Mouse (Mus musculus) forebrain, embryonic 14.5 days (tissue): Measurements from ENCODE around the gene Grn. TPM values are rescaled to one million over a fixed set of nuclear protein-coding genes. Genes with fewer than 3 reads are reported as not detected.

ENCODE experiments used
- ATAC-seq: fragments of 200-750 bp; cut with Nextera tagmentation; 2 replicates; pipeline ENCODE4 v1.8.0; 2017; ENCODE audit warnings: mild to moderate bottlenecking, moderate library complexity
- DNase-seq: peaks from one replicate; pipeline ENCODE4 v3.0.0-alpha.2; 2015; ENCODE audit warnings: low spot score
- H3K27ac ChIP-seq: fragments of 300-500 bp; sonication (generic); 2 replicates; pipeline ENCODE4 v1.5.1; 2014; ENCODE audit warnings: low read depth, mild to moderate bottlenecking, control low read depth, low read length, moderate library complexity
- H3K27me3 ChIP-seq: fragments of 300-500 bp; sonication (generic); replicated peaks from 2 replicates; pipeline ENCODE4 v1.6.1; 2014; ENCODE audit warnings: low read length, control low read depth, mixed read lengths; ENCODE audit not compliant: control insufficient read depth, insufficient read depth
- H3K36me3 ChIP-seq: fragments of 300-500 bp; sonication (generic); 2 replicates; pipeline ENCODE4 v1.6.1; 2014; ENCODE audit warnings: low read length, control low read depth; ENCODE audit not compliant: control insufficient read depth, insufficient read depth
- H3K4me1 ChIP-seq: fragments of 300-500 bp; sonication (generic); 2 replicates; pipeline ENCODE4 v1.6.1; 2014; ENCODE audit warnings: antibody characterized with exemption, low read length, control low read depth; ENCODE audit not compliant: control insufficient read depth, insufficient read depth
- H3K4me2 ChIP-seq: fragments of 300-500 bp; sonication (generic); 2 replicates; pipeline ENCODE4 v1.6.1; 2014; ENCODE audit warnings: mild to moderate bottlenecking, control low read depth, low read length
- H3K4me3 ChIP-seq: fragments of 300-500 bp; sonication (generic); 2 replicates; pipeline ENCODE4 v1.5.1; 2014; ENCODE audit warnings: low read depth, low read length, control low read depth
- H3K9ac ChIP-seq: fragments of 300-500 bp; sonication (generic); 2 replicates; pipeline ENCODE4 v1.6.1; 2014; ENCODE audit warnings: mild to moderate bottlenecking, low read length, control low read depth, moderate library complexity
- H3K9me3 ChIP-seq: fragments of 300-500 bp; sonication (generic); replicated peaks from 2 replicates; pipeline ENCODE4 v1.6.1; 2016; ENCODE audit warnings: low read length, control low read depth, mixed read lengths; ENCODE audit not compliant: control insufficient read depth
- WGBS: fragments of 180-500 bp; shearing (Covaris S2); extraction: QIAGEN DNeasy Blood & Tissue Kit; methylation state at CpG from one replicate; pipeline ENCODE4 v1.1.7; 2014; 5-methylcytosine and 5-hydroxymethylcytosine counted together
- polyA plus RNA-seq: library from polyadenylated mRNA; unstranded; fragments of >200 nt; fragmentation: Nextera tagmentation; extraction: Ambion mirVana; gene quantifications from 2 replicates; pipeline ENCODE4 v1.2.1, GENCODE M21; 2014

Gene Grn
- polyA plus RNA-seq, 1 experiment from 2014 or later = 28.6 TPM

GRCm38 (mm10) chr11:102440255-102440654 lies 10.1 kb downstream of the Grn start:
- 93% methylated on average over 8 of the region's 8 CpGs for WGBS
- Histone ChIP-seq H3K4me3 (no peak overlapping the region), H3K36me3 (peaks cover 85% of the 10 kb centered on the region)

GRCm38 (mm10) chr11:102441434-102441833 lies 11.3 kb downstream of the Grn start:
- H3K4me1 ChIP-seq = peaks cover 41% of the 10 kb centered on the region
- no peak for DNase-seq
- no peak for ATAC-seq
- no peaks in the 10 kb centered on the region for H3K9me3 ChIP-seq
- no peak overlapping the region for H3K4me2 ChIP-seq
- H3K36me3 ChIP-seq = peaks cover 73% of the 10 kb centered on the region
- H3K4me3 ChIP-seq = no peak overlapping the region
- no peak overlapping the region for H3K9ac ChIP-seq
- no peak overlapping the region for H3K27ac ChIP-seq
- WGBS = 79% methylated on average over 3 of the region's 3 CpGs
- H3K27me3 ChIP-seq = no peaks in the 10 kb centered on the region

More at GRCm38 (mm10) chr11:102440255-102440654, 10.1 kb downstream of the Grn start:
- ATAC-seq = no peak
- Histone ChIP-seq H3K27me3 (no peaks in the 10 kb centered on the region), H3K9me3 (no peaks in the 10 kb centered on the region), H3K27ac (no peak overlapping the region), H3K4me1 (peaks cover 30% of the 10 kb centered on the region), H3K4me2 (no peak overlapping the region), H3K9ac (no peak overlapping the region)
- DNase-seq = no peak

DNA sequence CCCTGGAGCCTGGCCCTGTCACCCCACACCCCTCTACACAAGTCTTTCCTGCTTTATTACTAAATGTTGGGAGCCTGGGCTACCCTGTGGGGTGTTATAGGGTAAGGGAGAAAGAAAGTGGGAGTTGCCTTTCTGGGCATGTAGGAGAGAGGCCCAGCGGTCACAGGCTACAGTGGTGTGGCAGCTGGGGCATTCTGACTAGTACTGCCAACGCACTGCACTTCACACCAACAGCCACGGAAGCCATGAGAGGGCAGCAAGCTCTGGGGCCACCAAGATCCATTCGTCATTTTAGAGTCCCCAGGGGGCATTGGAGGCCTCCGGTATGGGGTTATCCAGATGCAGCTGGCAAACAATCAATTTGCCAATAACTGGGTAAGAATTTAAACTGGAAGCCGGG lies 12.0 kb downstream of the Grn start:
- no peak overlapping the region for H3K9ac ChIP-seq
- ATAC-seq (no peak), DNase-seq (no peak)
- no peak overlapping the region for H3K27ac ChIP-seq
- no peaks in the 10 kb centered on the region for H3K27me3 ChIP-seq
- no peaks in the 10 kb centered on the region for H3K9me3 ChIP-seq
- no peak overlapping the region for H3K4me3 ChIP-seq
- peaks cover 66% of the 10 kb centered on the region for H3K36me3 ChIP-seq
- H3K4me2 ChIP-seq = no peak overlapping the region
- 87% methylated on average over 6 of the region's 6 CpGs for WGBS
- peaks cover 39% of the 10 kb centered on the region for H3K4me1 ChIP-seq

DNA sequence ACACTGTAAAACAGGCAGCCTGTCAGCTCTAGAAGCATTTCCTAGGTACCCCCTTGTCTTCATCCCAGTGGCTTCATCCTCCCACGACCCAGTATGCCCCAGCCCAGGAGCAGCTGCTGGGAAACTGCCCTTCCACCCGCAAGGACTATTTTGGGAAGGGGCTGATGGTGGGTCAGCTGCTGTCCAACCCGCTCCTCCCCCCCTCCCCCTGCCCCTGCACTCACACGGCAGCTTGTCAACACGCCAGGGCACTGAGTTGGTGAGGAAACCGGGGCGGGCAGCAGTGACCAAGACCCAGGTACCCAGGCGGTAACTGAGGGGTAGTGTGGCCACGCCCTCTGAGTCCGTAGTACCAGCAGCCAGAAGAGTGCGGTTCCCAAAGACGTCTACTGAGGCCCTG lies 13.6 kb downstream of the Grn start:
- Histone ChIP-seq H3K9me3 (no peaks in the 10 kb centered on the region), H3K4me3 (no peak overlapping the region), H3K4me2 (no peak overlapping the region), H3K9ac (no peak overlapping the region), H3K4me1 (peaks cover 31% of the 10 kb centered on the region), H3K36me3 (peaks cover 50% of the 10 kb centered on the region), H3K27me3 (0 out of 2 replicates have a peak, but pooled peaks cover 3% of the 10 kb centered on the region), H3K27ac (no peak overlapping the region)
- DNase-seq = no peak
- WGBS = 70% methylated on average over 12 of the region's 12 CpGs
- ATAC-seq = no peak

DNA sequence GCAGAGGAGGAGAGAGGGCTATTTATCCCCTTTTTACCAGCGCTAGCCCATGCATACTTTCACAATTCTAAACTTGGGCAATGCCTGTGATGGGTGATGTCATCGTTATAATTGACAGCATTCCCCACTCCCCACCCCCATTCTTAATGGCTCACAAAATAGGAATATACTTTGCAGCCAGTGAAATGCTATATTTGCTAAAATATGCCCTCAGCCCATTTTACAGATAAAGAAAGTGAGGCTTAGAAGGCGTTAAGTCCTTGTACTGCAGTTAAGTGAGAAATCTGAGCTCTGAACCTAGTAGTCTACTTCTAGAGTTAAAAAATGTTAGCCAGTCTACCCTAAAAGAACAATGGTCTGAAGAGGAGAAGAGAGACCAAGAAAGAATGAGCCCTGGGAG lies 14.2 kb downstream of the Grn start:
- no peak overlapping the region for H3K4me3 ChIP-seq
- 76% methylated on average over 3 of the region's 3 CpGs for WGBS

GRCm38 (mm10) chr11:102444781-102445180 lies 14.7 kb downstream of the Grn start:
- H3K27ac ChIP-seq = peak overlapping the region; percentile 97; the same call in 1 of the 2 replicates
- H3K9me3 ChIP-seq = no peaks in the 10 kb centered on the region
- DNase-seq = no peak
- H3K4me1 ChIP-seq = peaks cover 28% of the 10 kb centered on the region
- peak overlapping the region; percentile 98 for H3K4me3 ChIP-seq
- peak overlapping the region; percentile 100 for H3K9ac ChIP-seq
- ATAC-seq = no peak
- 6% methylated on average over 6 of the region's 6 CpGs for WGBS
- 0 out of 2 replicates have a peak, but pooled peaks cover 3% of the 10 kb centered on the region for H3K27me3 ChIP-seq
- peaks cover 39% of the 10 kb centered on the region for H3K36me3 ChIP-seq
- peak overlapping the region; percentile 95 for H3K4me2 ChIP-seq

More for the DNA sequence above, 14.2 kb downstream of the Grn start:
- no peaks in the 10 kb centered on the region for H3K9me3 ChIP-seq
- H3K27ac ChIP-seq = no peak overlapping the region
- H3K9ac ChIP-seq = no peak overlapping the region
- no peak for DNase-seq
- H3K4me1 ChIP-seq = peaks cover 28% of the 10 kb centered on the region
- H3K27me3 ChIP-seq = 0 out of 2 replicates have a peak, but pooled peaks cover 3% of the 10 kb centered on the region
- no peak for ATAC-seq
- H3K36me3 ChIP-seq = peaks cover 44% of the 10 kb centered on the region
- peak overlapping the region; percentile 95; the same call in 1 of the 2 replicates for H3K4me2 ChIP-seq

- ATAC-seq (peak; percentile 22; the same call in 1 of the 2 replicates), DNase-seq (peak; percentile 53)
- Histone ChIP-seq H3K4me2 (peak overlapping the region; percentile 95), H3K27me3 (0 out of 2 replicates have a peak, but pooled peaks cover 3% of the 10 kb centered on the region), H3K9ac (peak overlapping the region; percentile 100), H3K4me1 (peaks cover 28% of the 10 kb centered on the region), H3K9me3 (no peaks in the 10 kb centered on the region), H3K36me3 (peaks cover 33% of the 10 kb centered on the region), H3K4me3 (peak overlapping the region; percentile 98), H3K27ac (peak overlapping the region; percentile 97)
- 9% methylated on average over 10 of the region's 10 CpGs for WGBS
These were observed 15.3 kb downstream of the Grn start for GRCm38 (mm10) chr11:102445264-102445890.

GRCm38 (mm10) chr11:102445891-102446361 lies 15.8 kb downstream of the Grn start:
- H3K4me1 ChIP-seq = peaks cover 28% of the 10 kb centered on the region
- peak; percentile 94 for DNase-seq
- 5% methylated on average over 7 of the region's 7 CpGs for WGBS
- H3K9ac ChIP-seq = peak overlapping the region; percentile 100
- peak overlapping the region; percentile 98 for H3K4me3 ChIP-seq
- peak; percentile 35 for ATAC-seq
- peak overlapping the region; percentile 95 for H3K4me2 ChIP-seq
- H3K9me3 ChIP-seq = no peaks in the 10 kb centered on the region
- H3K36me3 ChIP-seq = peaks cover 28% of the 10 kb centered on the region
- H3K27me3 ChIP-seq = 0 out of 2 replicates have a peak, but pooled peaks cover 3% of the 10 kb centered on the region
- H3K27ac ChIP-seq = peak overlapping the region; percentile 97
